Mouse (Mus musculus): ENCODE measurements around the gene Vstm4. TPM values are rescaled to one million over a fixed set of nuclear protein-coding genes. Genes with fewer than 3 reads are reported as not detected.

Gene Vstm4
- 10 to 100 TPM; 11.4 to 12.4 TPM for total RNA-seq (2023)

DNA sequence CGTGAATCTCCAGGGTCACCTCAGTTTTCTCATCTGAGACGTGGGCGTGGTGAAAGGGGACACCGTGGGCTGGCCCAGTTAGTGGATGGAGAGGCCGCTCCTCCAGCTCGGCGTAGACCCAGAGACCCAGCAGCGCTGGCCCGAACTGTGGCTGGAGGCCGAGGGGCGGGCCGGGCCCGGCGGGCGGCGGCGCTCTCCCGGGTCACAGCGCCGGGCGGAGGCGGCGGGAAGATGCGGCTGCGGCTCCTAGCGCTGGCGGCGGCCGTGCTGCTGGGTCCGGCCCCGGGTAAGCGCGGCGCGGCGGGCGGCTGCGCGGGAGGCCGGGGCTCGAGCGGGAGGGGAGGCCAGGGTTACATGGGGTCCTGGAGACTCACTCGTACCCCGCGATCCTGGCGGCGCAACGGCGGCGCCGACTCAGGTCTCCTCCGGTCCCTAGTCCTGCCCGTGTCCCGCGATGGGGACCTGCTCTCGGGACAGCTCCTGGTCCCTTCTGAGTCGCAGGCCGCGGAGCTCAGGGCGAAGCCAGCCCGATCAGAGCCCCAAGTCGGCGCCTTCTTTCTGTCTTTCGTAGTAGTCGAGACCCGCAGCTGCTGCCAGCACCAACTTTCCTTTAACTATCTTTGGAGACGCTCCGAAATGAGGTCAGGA lies at the start of gene Vstm4:
Vstm4 (plus strand) TSS at position 76 of the 648 bp plus-strand sequence.

DNA sequence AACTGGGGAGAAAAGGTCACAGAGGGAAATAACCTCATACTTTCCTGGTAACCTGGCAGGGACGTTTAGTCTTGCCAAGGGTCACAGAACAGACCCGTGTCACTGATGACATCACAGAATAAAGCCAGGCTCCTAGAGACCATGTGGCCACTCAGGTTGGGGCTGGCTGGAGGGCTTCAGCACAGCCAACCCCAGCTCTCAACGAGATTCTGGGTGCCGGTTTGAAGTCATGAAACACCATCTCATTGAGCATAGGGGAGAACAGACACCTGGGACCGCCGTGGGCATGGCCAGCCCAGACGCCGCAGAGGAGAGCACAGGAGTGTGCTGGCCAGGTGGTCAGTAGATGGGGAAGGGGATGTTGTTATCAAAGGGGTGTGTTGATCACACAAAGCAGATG lies 22.7 kb upstream of the Vstm4 start, which contains the start of gene Fam170b:
Fam170b (plus strand) TSS at position 116 of the 400 bp plus-strand sequence.

Other genes with a start within 250 kb of the Vstm4 start
- gene 3425401B19Rik, start 171.5 kb upstream of the Vstm4 start, total RNA-seq (2023) = not detected
- 10 to 100 TPM in 1 of 2 experiments, 1 to 10 TPM in 1; 8.5 to 11.5 TPM for gene Tmem273, start 70.8 kb upstream of the Vstm4 start, total RNA-seq (2023)
- not detected for gene Fam170b, start 22.8 kb upstream of the Vstm4 start, total RNA-seq (2023)
- gene Lrrc18, start 134.6 kb downstream of the Vstm4 start, total RNA-seq (2023) = not detected